Mouse (Mus musculus) limb, embryonic 12.5 days (tissue): ENCODE data around the gene Cnih1. TPM values are rescaled to one million over a fixed set of nuclear protein-coding genes. Genes with fewer than 3 reads are reported as not detected.

ENCODE experiments used
- ATAC-seq: fragments of 200-750 bp; cut with Nextera tagmentation; 2 replicates; pipeline ENCODE4 v1.8.0; 2017; ENCODE audit warnings: low read depth, moderate TSS enrichment; ENCODE audit not compliant: insufficient number of reproducible peaks, insufficient read depth, low FRiP score, low TSS enrichment
- H3K27ac ChIP-seq: fragments of 300-500 bp; sonication (generic); 2 replicates; pipeline ENCODE4 v1.5.1; 2016; ENCODE audit warnings: mild to moderate bottlenecking, moderate library complexity
- H3K27me3 ChIP-seq: fragments of 300-500 bp; sonication (generic); 2 replicates; pipeline ENCODE4 v1.6.1; 2016; ENCODE audit warnings: mild to moderate bottlenecking, moderate library complexity
- H3K36me3 ChIP-seq: fragments of 300-500 bp; sonication (generic); 2 replicates; pipeline ENCODE4 v1.6.1; 2016; ENCODE audit warnings: mild to moderate bottlenecking, moderate library complexity
- H3K4me1 ChIP-seq: fragments of 300-500 bp; sonication (generic); replicated peaks from 2 replicates; pipeline ENCODE4 v1.6.1; 2016
- H3K4me2 ChIP-seq: fragments of 300-500 bp; sonication (generic); 2 replicates; pipeline ENCODE4 v1.6.1; 2016; ENCODE audit warnings: mild to moderate bottlenecking, moderate library complexity
- H3K4me3 ChIP-seq: fragments of 300-500 bp; sonication (generic); replicated peaks from 2 replicates; pipeline ENCODE4 v1.5.1; 2016; ENCODE audit warnings: mild to moderate bottlenecking
- H3K9ac ChIP-seq: fragments of 300-500 bp; sonication (generic); replicated peaks from 2 replicates; pipeline ENCODE4 v1.6.1; 2016; ENCODE audit warnings: mild to moderate bottlenecking, moderate library complexity
- H3K9me3 ChIP-seq: fragments of 300-500 bp; sonication (generic); 2 replicates; pipeline ENCODE4 v1.6.1; 2016; ENCODE audit warnings: mild to moderate bottlenecking, moderate library complexity
- whole genome bisulfite sequencing: fragments of 180-500 bp; shearing (Covaris S2); methylation state at CpG from one replicate; pipeline ENCODE4 v1.1.7; 2016; 5-methylcytosine and 5-hydroxymethylcytosine counted together
- polyA plus RNA-seq: library from polyadenylated mRNA; unstranded; fragments of >200 nt; fragmentation: Nextera tagmentation; extraction: Ambion mirVana; gene quantifications from 2 replicates; pipeline ENCODE4 v1.2.1, GENCODE M21; 2016

Cnih1 gene
- polyA plus RNA-seq, 1 experiment from 2014 or later: 187 TPM

GRCm38 (mm10) chr14:46816916-46817622 lies 28.9 kb upstream of the Cnih1 start:
- H3K27ac ChIP-seq: no peak overlapping the region
- peaks cover 46% of the 10 kb centered on the region for H3K36me3 ChIP-seq
- no peak overlapping the region for H3K9ac ChIP-seq
- peaks cover 11% of the 10 kb centered on the region for H3K4me1 ChIP-seq
- no peak for ATAC-seq
- no peak overlapping the region for H3K4me2 ChIP-seq
- WGBS: 93% methylated on average over 8 of the region's 8 CpGs
- no peaks in the 10 kb centered on the region for H3K27me3 ChIP-seq
- H3K9me3 ChIP-seq: no peaks in the 10 kb centered on the region
- H3K4me3 ChIP-seq: no peak overlapping the region

- Histone ChIP-seq H3K4me1 (peaks cover 4% of the 10 kb centered on the region), H3K36me3 (peaks cover 58% of the 10 kb centered on the region), H3K27me3 (no peaks in the 10 kb centered on the region), H3K4me3 (no peak overlapping the region), H3K27ac (no peak overlapping the region), H3K9ac (no peak overlapping the region), H3K9me3 (no peaks in the 10 kb centered on the region), H3K4me2 (no peak overlapping the region)
- 86% methylated on average over 6 of the region's 6 CpGs for WGBS
- no peak for ATAC-seq
These were observed 27.4 kb upstream of the Cnih1 start for GRCm38 (mm10) chr14:46815640-46816039.

GRCm38 (mm10) chr14:46807927-46808326 lies 19.7 kb upstream of the Cnih1 start:
- 93% methylated on average over 3 of the region's 3 CpGs for WGBS
- peaks cover 47% of the 10 kb centered on the region for H3K36me3 ChIP-seq
- H3K4me3 ChIP-seq: no peak overlapping the region
- H3K9me3 ChIP-seq: no peaks in the 10 kb centered on the region
- H3K9ac ChIP-seq: no peak overlapping the region
- no peak for ATAC-seq
- no peaks in the 10 kb centered on the region for H3K27me3 ChIP-seq
- no peak overlapping the region for H3K27ac ChIP-seq
- no peak overlapping the region for H3K4me2 ChIP-seq
- H3K4me1 ChIP-seq: no peaks in the 10 kb centered on the region

GRCm38 (mm10) chr14:46806186-46806585 lies 18.0 kb upstream of the Cnih1 start:
- H3K9me3 ChIP-seq: no peaks in the 10 kb centered on the region

GRCm38 (mm10) chr14:46803791-46804190 lies 15.6 kb upstream of the Cnih1 start:
- 93% methylated on average over 1 of the region's 1 CpGs for WGBS
- no peak for ATAC-seq
- Histone ChIP-seq H3K4me2 (no peak overlapping the region), H3K9ac (no peak overlapping the region), H3K4me1 (no peaks in the 10 kb centered on the region), H3K36me3 (peaks cover 20% of the 10 kb centered on the region), H3K27me3 (no peaks in the 10 kb centered on the region), H3K27ac (no peak overlapping the region), H3K9me3 (0 out of 2 replicates have a peak, but pooled peaks cover 5% of the 10 kb centered on the region), H3K4me3 (no peak overlapping the region)

More at GRCm38 (mm10) chr14:46806186-46806585, 18.0 kb upstream of the Cnih1 start:
- Histone ChIP-seq H3K4me1 (no peaks in the 10 kb centered on the region), H3K36me3 (peaks cover 32% of the 10 kb centered on the region), H3K4me2 (no peak overlapping the region), H3K27me3 (no peaks in the 10 kb centered on the region), H3K9ac (no peak overlapping the region), H3K4me3 (no peak overlapping the region), H3K27ac (no peak overlapping the region)
- 79% methylated on average over 5 of the region's 5 CpGs for WGBS
- no peak for ATAC-seq

GRCm38 (mm10) chr14:46803259-46803658 lies 15.0 kb upstream of the Cnih1 start:
- H3K36me3 ChIP-seq: peaks cover 18% of the 10 kb centered on the region
- H3K9ac ChIP-seq: no peak overlapping the region
- no peaks in the 10 kb centered on the region for H3K27me3 ChIP-seq
- H3K27ac ChIP-seq: no peak overlapping the region
- no peak overlapping the region for H3K4me2 ChIP-seq
- no peak for ATAC-seq
- no peak overlapping the region for H3K4me3 ChIP-seq
- H3K9me3 ChIP-seq: 0 out of 2 replicates have a peak, but pooled peaks cover 5% of the 10 kb centered on the region
- no peaks in the 10 kb centered on the region for H3K4me1 ChIP-seq
- 86% methylated on average over 4 of the region's 4 CpGs for WGBS

GRCm38 (mm10) chr14:46800684-46801345 lies 12.6 kb upstream of the Cnih1 start:
- Histone ChIP-seq H3K4me1 (no peaks in the 10 kb centered on the region), H3K4me2 (no peak overlapping the region), H3K9ac (no peak overlapping the region), H3K36me3 (peaks cover 14% of the 10 kb centered on the region), H3K9me3 (0 out of 2 replicates have a peak, but pooled peaks cover 5% of the 10 kb centered on the region), H3K27me3 (no peaks in the 10 kb centered on the region), H3K27ac (no peak overlapping the region), H3K4me3 (no peak overlapping the region)
- ATAC-seq: no peak
- 84% methylated on average over 3 of the region's 3 CpGs for WGBS

GRCm38 (mm10) chr14:46794157-46794556 lies 5.9 kb upstream of the Cnih1 start:
- Histone ChIP-seq H3K4me2 (no peak overlapping the region), H3K4me3 (no peak overlapping the region), H3K36me3 (peaks cover 2% of the 10 kb centered on the region), H3K9me3 (0 out of 2 replicates have a peak, but pooled peaks cover 2% of the 10 kb centered on the region), H3K27ac (no peak overlapping the region), H3K9ac (no peak overlapping the region), H3K27me3 (no peaks in the 10 kb centered on the region), H3K4me1 (no peaks in the 10 kb centered on the region)
- 84% methylated on average over 5 of the region's 5 CpGs for WGBS
- ATAC-seq: no peak

GRCm38 (mm10) chr14:46790723-46791122 lies 2.5 kb upstream of the Cnih1 start:
- no peaks in the 10 kb centered on the region for H3K36me3 ChIP-seq
- H3K9ac ChIP-seq: no peak overlapping the region
- H3K4me1 ChIP-seq: peaks cover 13% of the 10 kb centered on the region
- WGBS: 89% methylated on average over 6 of the region's 6 CpGs
- H3K4me2 ChIP-seq: no peak overlapping the region
- ATAC-seq: no peak
- no peak overlapping the region for H3K27ac ChIP-seq
- no peaks in the 10 kb centered on the region for H3K9me3 ChIP-seq
- no peak overlapping the region for H3K4me3 ChIP-seq
- no peaks in the 10 kb centered on the region for H3K27me3 ChIP-seq

GRCm38 (mm10) chr14:46790303-46790702 lies 2.1 kb upstream of the Cnih1 start:
- Histone ChIP-seq H3K4me3 (no peak overlapping the region), H3K9ac (no peak overlapping the region), H3K27ac (no peak overlapping the region), H3K9me3 (no peaks in the 10 kb centered on the region), H3K4me2 (no peak overlapping the region), H3K36me3 (no peaks in the 10 kb centered on the region), H3K27me3 (no peaks in the 10 kb centered on the region), H3K4me1 (peaks cover 15% of the 10 kb centered on the region)
- no peak for ATAC-seq
- WGBS: 71% methylated on average over 4 of the region's 4 CpGs

GRCm38 (mm10) chr14:46788505-46788901 lies 292 bp upstream of the Cnih1 start:
- no peak for ATAC-seq
- H3K4me1 ChIP-seq: peaks cover 23% of the 10 kb centered on the region
- 33% methylated on average over 8 of the region's 8 CpGs for WGBS
- peak overlapping the region; percentile 58 for H3K4me2 ChIP-seq
- peaks cover 9% of the 10 kb centered on the region; the same call in 1 of the 2 replicates for H3K36me3 ChIP-seq
- H3K9ac ChIP-seq: no peak overlapping the region
- peak overlapping the region; percentile 51 for H3K27ac ChIP-seq
- H3K27me3 ChIP-seq: no peaks in the 10 kb centered on the region
- H3K4me3 ChIP-seq: peak overlapping the region; percentile 95
- no peaks in the 10 kb centered on the region for H3K9me3 ChIP-seq
